Mouse (Mus musculus) liver, embryonic 13.5 days (tissue): Measurements from ENCODE around the gene Dnajb12. TPM values are rescaled to one million over a fixed set of nuclear protein-coding genes. Genes with fewer than 3 reads are reported as not detected.

Experiments
- ATAC-seq: fragments of 200-750 bp; cut with Nextera tagmentation; 2 replicates; pipeline ENCODE4 v1.8.0; 2017; ENCODE audit warnings: low read depth, mild to moderate bottlenecking, moderate number of reproducible peaks, moderate library complexity
- DNase-seq: peaks from one replicate; pipeline ENCODE4 v3.0.0; 2022
- H3K27ac ChIP-seq: fragments of 300-500 bp; sonication (generic); 2 replicates; pipeline ENCODE4 v1.5.1; 2015; ENCODE audit warnings: moderate library complexity, mild to moderate bottlenecking, inconsistent platforms
- H3K27me3 ChIP-seq: fragments of 300-500 bp; sonication (generic); 2 replicates; pipeline ENCODE4 v1.6.1; 2015; ENCODE audit warnings: mild to moderate bottlenecking, inconsistent platforms
- H3K36me3 ChIP-seq: fragments of 300-500 bp; sonication (generic); 2 replicates; pipeline ENCODE4 v1.6.1; 2015; ENCODE audit warnings: mild to moderate bottlenecking, inconsistent platforms
- H3K4me1 ChIP-seq: fragments of 300-500 bp; sonication (generic); replicated peaks from 2 replicates; pipeline ENCODE4 v1.6.1; 2015; ENCODE audit warnings: inconsistent platforms
- H3K4me2 ChIP-seq: fragments of 300-500 bp; sonication (generic); 2 replicates; pipeline ENCODE4 v1.6.1; 2015; ENCODE audit warnings: inconsistent platforms, mild to moderate bottlenecking, moderate library complexity
- H3K4me3 ChIP-seq: fragments of 300-500 bp; sonication (generic); replicated peaks from 2 replicates; pipeline ENCODE4 v1.5.1; 2015; ENCODE audit warnings: mild to moderate bottlenecking, inconsistent platforms
- H3K9ac ChIP-seq: fragments of 300-500 bp; sonication (generic); 2 replicates; pipeline ENCODE4 v1.6.1; 2015; ENCODE audit warnings: mild to moderate bottlenecking, inconsistent platforms
- H3K9me3 ChIP-seq: fragments of 300-500 bp; sonication (generic); replicated peaks from 2 replicates; pipeline ENCODE4 v1.6.1; 2016; ENCODE audit warnings: inconsistent platforms
- WGBS: fragments of 180-500 bp; shearing (Covaris S2); methylation state at CpG from one replicate; pipeline ENCODE4 v1.1.7; 2015; ENCODE audit not compliant: insufficient replicate concordance; 5-methylcytosine and 5-hydroxymethylcytosine counted together
- polyA plus RNA-seq: library from polyadenylated mRNA; unstranded; fragments of >200 nt; fragmentation: Nextera tagmentation; extraction: Ambion mirVana; gene quantifications from 2 replicates; pipeline ENCODE4 v1.2.1, GENCODE M21; 2015

Gene Dnajb12
- polyA plus RNA-seq, result 13.4 and 15.5 TPM in 2 replicates

GRCm38 (mm10) chr10:59879255-59880028 is at the start of gene Dnajb12:
Gene Dnajb12, plus strand, starts transcription at chr10:59879556.
- peak within 1 kb of the TSS; percentile 87 for H3K4me3 ChIP-seq
- H3K9me3 ChIP-seq, result no peaks in the 10 kb centered on the region
- no peaks in the 10 kb centered on the region for H3K27me3 ChIP-seq
- peak within 1 kb of the TSS; percentile 79 for H3K4me2 ChIP-seq
- H3K9ac ChIP-seq, result peak within 1 kb of the TSS; percentile 94
- ATAC-seq (peak; percentile 78), DNase-seq (peak; percentile 91)
- peaks cover 30% of the 10 kb centered on the region for H3K36me3 ChIP-seq
- H3K4me1 ChIP-seq, result peaks cover 85% of the 10 kb centered on the region
- peak within 1 kb of the TSS; percentile 100 for H3K27ac ChIP-seq
- WGBS, result under 1% methylated on average over 80 of the region's 80 CpGs

DNA sequence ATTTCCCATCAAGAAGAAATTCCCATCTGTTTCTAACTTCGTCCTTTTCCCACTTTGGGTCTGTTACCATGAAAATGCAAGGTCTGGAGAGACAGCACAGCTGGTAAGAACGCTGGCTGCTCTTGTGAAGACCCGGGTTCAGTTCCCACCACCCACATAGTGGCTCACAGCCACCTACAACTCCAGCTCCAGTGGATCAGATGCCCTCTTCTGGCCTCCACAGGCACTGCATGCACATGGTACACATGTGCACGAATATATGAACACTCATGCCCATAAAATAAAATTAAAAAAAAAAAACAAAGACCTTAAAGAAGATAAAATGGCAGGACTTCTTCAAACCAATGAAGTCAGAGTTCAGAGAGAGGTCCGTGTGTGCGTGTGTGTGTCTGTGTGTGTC is 49.5 kb upstream of the Dnajb12 start:
- no peak overlapping the region for H3K27ac ChIP-seq
- H3K9me3 ChIP-seq, result peaks cover 4% of the 10 kb centered on the region; the same call in 1 of the 2 replicates
- WGBS, result 89% methylated on average over 6 of the region's 6 CpGs

GRCm38 (mm10) chr10:59831950-59832349 is 47.4 kb upstream of the Dnajb12 start:
- Histone ChIP-seq H3K4me3 (no peak overlapping the region), H3K9me3 (peaks cover 4% of the 10 kb centered on the region; the same call in 1 of the 2 replicates), H3K36me3 (peaks cover 31% of the 10 kb centered on the region), H3K27me3 (no peaks in the 10 kb centered on the region), H3K27ac (peak overlapping the region; percentile 47; the same call in 1 of the 2 replicates), H3K4me1 (0 out of 2 replicates have a peak, but pooled peaks cover 8% of the 10 kb centered on the region), H3K4me2 (no peak overlapping the region), H3K9ac (no peak overlapping the region)
- 0 out of 2 replicates have a peak, but pooled peaks have one; percentile 26 for ATAC-seq
- 13% methylated on average over 7 of the region's 7 CpGs for WGBS
- DNase-seq, result no peak

More for the DNA sequence above, 49.5 kb upstream of the Dnajb12 start:
- H3K36me3 ChIP-seq, result peaks cover 31% of the 10 kb centered on the region
- H3K9ac ChIP-seq, result no peak overlapping the region
- no peak for DNase-seq
- no peak overlapping the region for H3K4me3 ChIP-seq
- no peaks in the 10 kb centered on the region for H3K27me3 ChIP-seq
- 0 out of 2 replicates have a peak, but pooled peaks cover 8% of the 10 kb centered on the region for H3K4me1 ChIP-seq
- no peak overlapping the region for H3K4me2 ChIP-seq
- ATAC-seq, result no peak

DNA sequence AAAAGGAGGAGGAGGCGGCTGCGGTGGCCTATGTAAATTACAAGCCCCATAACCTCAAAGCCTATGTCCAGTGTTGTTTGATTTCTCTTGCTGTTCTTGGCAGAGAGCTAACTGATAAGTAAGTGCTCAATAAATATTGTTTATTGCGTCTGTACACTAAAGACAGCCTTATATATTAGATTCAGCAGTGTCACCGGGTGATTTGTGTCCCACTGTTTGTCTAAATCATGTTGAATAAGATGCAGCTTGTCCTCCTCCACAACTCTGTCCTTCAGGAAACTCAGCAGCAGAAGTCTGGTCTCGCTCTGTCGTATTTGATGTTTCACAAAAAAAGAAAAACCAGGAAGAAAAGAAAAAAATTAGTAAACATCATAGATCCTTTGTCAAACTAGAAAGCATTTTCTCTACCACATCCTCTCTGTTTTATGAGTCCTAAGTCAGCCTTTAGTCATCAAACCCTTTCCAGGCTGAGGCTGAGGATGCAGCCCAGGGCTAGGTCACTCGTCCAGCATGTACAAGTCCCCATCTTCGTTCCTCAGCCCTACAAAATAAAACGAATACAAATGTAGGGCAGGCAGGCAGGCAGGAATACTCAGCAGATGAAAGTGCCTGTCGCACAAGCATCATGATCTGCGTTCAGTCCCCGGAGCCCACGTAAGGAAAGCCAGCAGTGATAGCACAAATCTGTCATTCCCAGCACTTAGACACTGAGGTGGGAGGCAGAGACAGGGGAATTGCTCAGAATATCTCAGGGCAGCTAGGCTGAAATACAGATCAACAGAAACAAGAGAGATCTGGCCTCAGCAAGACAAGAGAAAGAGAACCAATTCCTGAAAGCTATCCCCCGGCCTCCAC is 43.8 kb upstream of the Dnajb12 start:
- Histone ChIP-seq H3K4me2 (no peak overlapping the region), H3K27me3 (no peaks in the 10 kb centered on the region), H3K4me1 (0 out of 2 replicates have a peak, but pooled peaks cover 8% of the 10 kb centered on the region), H3K4me3 (no peak overlapping the region), H3K27ac (no peak overlapping the region), H3K9ac (no peak overlapping the region), H3K9me3 (no peaks in the 10 kb centered on the region), H3K36me3 (no peaks in the 10 kb centered on the region; the same call in 1 of the 2 replicates)
- WGBS, result 78% methylated on average over 14 of the region's 14 CpGs
- DNase-seq, result no peak
- ATAC-seq, result no peak

DNA sequence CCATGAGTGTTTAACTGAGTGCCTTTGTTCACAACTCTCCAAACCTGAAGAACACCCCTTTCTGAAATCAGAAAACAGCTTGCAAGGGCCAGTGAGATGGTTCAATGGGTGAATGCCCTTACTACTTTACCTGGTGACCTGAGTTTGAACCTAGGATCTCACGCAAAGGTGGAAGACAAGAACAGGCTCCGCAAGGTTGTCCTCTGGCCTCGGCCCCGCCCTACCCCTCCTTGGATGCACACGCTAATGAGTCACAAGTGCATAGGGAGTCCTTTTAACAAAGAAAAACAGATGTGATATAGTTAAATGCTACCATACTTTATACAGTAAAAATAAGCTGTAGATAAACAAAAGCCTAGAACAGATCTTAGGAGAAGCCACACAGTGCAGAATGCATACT is 41.9 kb upstream of the Dnajb12 start:
- Histone ChIP-seq H3K4me3 (no peak overlapping the region), H3K4me1 (peaks cover 4% of the 10 kb centered on the region), H3K27ac (no peak overlapping the region), H3K27me3 (no peaks in the 10 kb centered on the region), H3K36me3 (no peaks in the 10 kb centered on the region; the same call in 1 of the 2 replicates), H3K9ac (no peak overlapping the region), H3K9me3 (no peaks in the 10 kb centered on the region), H3K4me2 (no peak overlapping the region)
- DNase-seq (no peak), ATAC-seq (no peak)
- 86% methylated on average over 5 of the region's 5 CpGs for WGBS

DNA sequence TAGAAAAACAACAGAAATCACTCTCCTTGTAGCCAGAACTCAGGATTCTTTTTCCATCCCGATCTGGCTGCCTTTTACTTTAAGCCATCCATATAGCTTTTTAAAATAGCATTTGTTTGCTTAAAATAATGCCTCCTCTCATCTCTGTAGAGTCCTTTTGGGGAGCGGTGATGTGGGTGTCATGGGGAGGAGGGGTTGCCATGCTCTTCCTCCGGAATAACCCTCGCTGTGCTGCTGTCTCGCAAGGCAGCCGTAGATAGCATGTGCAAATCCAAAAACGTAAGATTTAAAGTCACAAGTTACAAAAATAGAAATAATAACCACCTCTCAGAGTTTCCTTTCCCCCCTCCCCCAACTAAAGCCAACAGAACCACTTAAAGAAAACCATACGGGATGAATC is 37.9 kb upstream of the Dnajb12 start:
- WGBS, result 88% methylated on average over 8 of the region's 8 CpGs
- no peak overlapping the region for H3K27ac ChIP-seq

DNA sequence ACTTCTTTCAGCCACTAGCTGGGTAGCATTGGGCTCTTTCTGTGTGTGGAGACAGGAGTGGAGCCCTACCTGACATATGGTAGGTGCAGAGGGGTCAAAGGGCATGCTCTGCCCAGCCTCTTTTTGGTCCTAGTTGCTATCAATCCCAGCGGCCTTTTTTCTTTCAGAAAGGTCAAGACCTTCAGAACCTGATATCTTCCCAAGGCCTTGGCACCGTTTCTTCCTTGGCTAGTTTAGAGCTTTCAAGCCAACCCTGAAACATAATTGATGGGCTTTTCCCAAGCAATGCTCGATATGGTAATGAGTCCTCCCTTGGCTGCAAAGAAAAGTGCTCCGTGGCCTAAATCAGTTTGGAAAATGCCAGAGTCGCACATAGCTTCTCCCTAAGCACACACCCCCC is 36.2 kb upstream of the Dnajb12 start:
- no peak overlapping the region for H3K4me3 ChIP-seq
- no peak overlapping the region for H3K9ac ChIP-seq
- H3K27me3 ChIP-seq, result no peaks in the 10 kb centered on the region
- no peaks in the 10 kb centered on the region for H3K36me3 ChIP-seq
- DNase-seq (no peak), ATAC-seq (no peak)
- no peak overlapping the region for H3K27ac ChIP-seq
- H3K4me1 ChIP-seq, result peaks cover 8% of the 10 kb centered on the region
- 72% methylated on average over 5 of the region's 5 CpGs for WGBS
- no peak overlapping the region for H3K4me2 ChIP-seq
- no peaks in the 10 kb centered on the region for H3K9me3 ChIP-seq

More for the DNA sequence above, 37.9 kb upstream of the Dnajb12 start:
- Histone ChIP-seq H3K4me3 (no peak overlapping the region), H3K4me1 (peaks cover 8% of the 10 kb centered on the region), H3K9me3 (no peaks in the 10 kb centered on the region), H3K36me3 (no peaks in the 10 kb centered on the region), H3K4me2 (no peak overlapping the region), H3K27me3 (no peaks in the 10 kb centered on the region), H3K9ac (no peak overlapping the region)
- DNase-seq, result no peak
- ATAC-seq, result no peak

DNA sequence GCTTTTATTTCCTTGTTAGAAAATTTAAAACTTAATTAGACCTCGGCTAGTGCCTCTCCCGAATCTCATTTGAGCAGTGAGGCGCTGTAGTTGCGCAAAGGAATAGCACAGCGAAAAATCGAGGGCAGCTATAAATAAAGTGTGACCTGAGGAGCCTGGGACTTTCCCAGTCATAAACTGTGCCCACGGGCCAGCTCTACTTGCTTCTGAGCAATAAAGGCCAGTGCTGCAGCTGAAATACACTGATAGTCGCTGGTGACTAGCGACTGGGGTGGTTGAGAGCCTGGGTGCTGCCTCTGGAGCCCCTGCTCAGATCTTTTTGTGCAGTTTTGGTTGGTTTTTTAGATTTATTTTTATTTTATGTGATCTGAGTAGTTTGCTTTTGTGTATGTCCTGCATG is 34.7 kb upstream of the Dnajb12 start:
- Histone ChIP-seq H3K27me3 (no peaks in the 10 kb centered on the region), H3K36me3 (no peaks in the 10 kb centered on the region), H3K4me2 (no peak overlapping the region), H3K9me3 (no peaks in the 10 kb centered on the region), H3K4me3 (no peak overlapping the region), H3K4me1 (peaks cover 8% of the 10 kb centered on the region), H3K9ac (no peak overlapping the region), H3K27ac (no peak overlapping the region)
- 71% methylated on average over 9 of the region's 9 CpGs for WGBS
- ATAC-seq (no peak), DNase-seq (no peak)

- 71% methylated on average over 6 of the region's 6 CpGs for WGBS
- 0 out of 2 replicates have a peak, but pooled peaks cover 5% of the 10 kb centered on the region for H3K4me1 ChIP-seq
- H3K9me3 ChIP-seq, result no peaks in the 10 kb centered on the region
- ATAC-seq (no peak), DNase-seq (no peak)
- no peaks in the 10 kb centered on the region for H3K27me3 ChIP-seq
- no peak overlapping the region for H3K4me2 ChIP-seq
- no peaks in the 10 kb centered on the region for H3K36me3 ChIP-seq
- no peak overlapping the region for H3K27ac ChIP-seq
- no peak overlapping the region for H3K4me3 ChIP-seq
- no peak overlapping the region for H3K9ac ChIP-seq
These were observed 32.9 kb upstream of the Dnajb12 start for GRCm38 (mm10) chr10:59846416-59846815.

GRCm38 (mm10) chr10:59848079-59848877 is 31.1 kb upstream of the Dnajb12 start:
- H3K27me3 ChIP-seq, result no peaks in the 10 kb centered on the region
- ATAC-seq (no peak), DNase-seq (no peak)
- no peaks in the 10 kb centered on the region for H3K4me1 ChIP-seq
- no peak overlapping the region for H3K4me2 ChIP-seq
- no peaks in the 10 kb centered on the region for H3K36me3 ChIP-seq
- no peak overlapping the region for H3K4me3 ChIP-seq
- H3K27ac ChIP-seq, result no peak overlapping the region
- 65% methylated on average over 11 of the region's 11 CpGs for WGBS
- H3K9me3 ChIP-seq, result no peaks in the 10 kb centered on the region
- no peak overlapping the region for H3K9ac ChIP-seq
